Mouse (Mus musculus): ENCODE data around the gene Lypd6b.

GRCm38 (mm10) chr2:49937621-49938020 is 150.1 kb downstream of the Lypd6b start:
- no peak for TF ChIP-seq CTCF (IDR thresholded peaks at IDR 0.05; ENCODE audit: low read depth, low read length)
- TF ChIP-seq GATA1 (IDR thresholded peaks at IDR 0.05; ENCODE audit: borderline replicate concordance, low read length) = no peak
- TF ChIP-seq GATA2 (IDR thresholded peaks at IDR 0.05; ENCODE audit: borderline replicate concordance, low read depth, low read length) = no peak
- TF ChIP-seq TAL1 (conservative IDR thresholded peaks at IDR 0.05; ENCODE audit: low read depth, low read length) = no peak

All from G1E (cell line).